Mouse (Mus musculus): ENCODE data around the gene Olfr155.

The Olfr155 gene

DNA sequence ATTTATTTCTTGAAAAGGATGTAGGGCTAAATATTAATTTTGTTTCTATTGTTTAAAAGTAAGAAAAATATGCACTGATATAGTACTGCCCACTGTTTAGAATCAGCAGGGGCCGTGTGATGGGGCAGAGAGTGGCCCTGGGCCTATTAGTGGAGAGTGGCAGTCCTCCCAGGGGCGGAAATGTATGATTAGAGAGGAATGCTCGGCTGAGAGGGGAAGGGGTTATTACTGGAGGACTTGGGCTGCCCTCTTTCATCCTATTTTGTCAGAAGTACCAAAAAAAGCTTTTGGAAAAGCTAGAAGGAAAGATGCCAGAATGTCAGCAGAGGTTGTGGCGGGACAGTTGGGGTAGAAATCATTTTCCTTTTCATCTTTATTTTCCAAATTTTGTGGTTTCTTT is 32.8 kb downstream of the Olfr155 start:
- ATAC-seq (ENCODE audit: insufficient number of reproducible peaks, low FRiP score, low TSS enrichment), result no peak

GRCm38 (mm10) chr4:43891247-43891646 is 39.9 kb downstream of the Olfr155 start:
- no peak for ATAC-seq (ENCODE audit: insufficient number of reproducible peaks, low FRiP score, low TSS enrichment)

- ATAC-seq (ENCODE audit: insufficient number of reproducible peaks, low FRiP score, low TSS enrichment), result no peak
Observed at GRCm38 (mm10) chr4:43897209-43897608, 45.8 kb downstream of the Olfr155 start.

- ATAC-seq (ENCODE audit: insufficient number of reproducible peaks, low FRiP score, low TSS enrichment), result no peak
Observed at GRCm38 (mm10) chr4:43899197-43899596, 47.8 kb downstream of the Olfr155 start.

GRCm38 (mm10) chr4:43903690-43904089 is 52.3 kb downstream of the Olfr155 start:
- no peak for ATAC-seq (ENCODE audit: insufficient number of reproducible peaks, low FRiP score, low TSS enrichment)

DNA sequence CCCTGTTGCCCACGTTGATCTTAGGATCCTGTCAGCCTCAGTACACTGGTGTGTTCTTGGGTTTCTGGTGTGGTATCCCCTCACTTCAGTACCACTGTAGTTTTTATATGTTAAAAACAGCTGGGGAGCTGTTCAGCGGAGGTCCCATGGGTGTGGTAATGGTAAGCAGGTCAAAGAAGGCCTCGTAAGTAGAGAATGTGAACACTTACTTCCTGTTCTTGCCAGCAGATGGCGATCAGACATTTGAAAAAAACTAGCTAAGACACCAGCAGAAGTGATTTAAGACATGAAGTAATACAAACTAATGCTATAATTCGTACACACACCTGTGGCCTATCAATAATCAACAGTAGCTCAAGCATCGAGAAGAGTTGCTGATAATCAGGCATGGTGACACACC is 55.1 kb downstream of the Olfr155 start:
- ATAC-seq (ENCODE audit: insufficient number of reproducible peaks, low FRiP score, low TSS enrichment), result no peak

Data from cerebellum, adult (tissue).